Mouse (Mus musculus) testis, adult 2 months (tissue): ENCODE results near the gene Celf5.

Experiments used
- CTCF ChIP-seq: fragments of 200-500 bp; IDR thresholded peaks from 2 replicates; pipeline ENCODE4 v1.5.1; 2012; ENCODE audit warnings: low read depth, mild to moderate bottlenecking, inconsistent platforms, low read length, moderate library complexity; ENCODE audit not compliant: control insufficient read depth, insufficient read depth, insufficient replicate concordance
- POLR2A ChIP-seq: fragments of 200-500 bp; IDR thresholded peaks from 2 replicates; pipeline ENCODE4 v1.6.1; 2012; ENCODE audit warnings: low read depth, mild to moderate bottlenecking, inconsistent platforms, low read length, moderate library complexity; ENCODE audit not compliant: control insufficient read depth

- TF ChIP-seq POLR2A (no peak), CTCF (no peak)
Observed at GRCm38 (mm10) chr10:81420191-81420767, 62.2 kb downstream of the Celf5 start.
